Mouse (Mus musculus) MEL (cell line): ENCODE data around the gene Cacng2.

Experiments
- CTCF ChIP-seq, 3 experiments: IDR thresholded peaks in 2 of 3; conservative IDR thresholded peaks in 1 of 3; 2 replicates each; pipeline ENCODE4 v1.5.1; 2011 to 2012; ENCODE audit warnings: low read length in 3 of 3, low read depth in 2 of 3, mild to moderate bottlenecking in 2 of 3, improper control_type of control experiment in 1 of 3, inconsistent platforms in 1 of 3, mixed read lengths in 1 of 3, moderate library complexity in 1 of 3; ENCODE audit not compliant: control insufficient read depth in 1 of 3, insufficient read depth in 1 of 3, poor library complexity in 1 of 3, severe bottlenecking in 1 of 3
- E2F4 ChIP-seq: IDR thresholded peaks from 2 replicates; pipeline ENCODE4 v1.6.1; 2011; ENCODE audit warnings: low read depth, low read length, improper control_type of control experiment, borderline replicate concordance
- EP300 ChIP-seq, 2 experiments: IDR thresholded peaks; 2 replicates each; pipeline ENCODE4 v1.6.1; 2011; ENCODE audit warnings: improper control_type of control experiment in 2 of 2, low read length in 2 of 2, low read depth in 1 of 2, mild to moderate bottlenecking in 1 of 2
- GABPA ChIP-seq: IDR thresholded peaks from 2 replicates; pipeline ENCODE4 v1.6.1; 2012; ENCODE audit warnings: low read depth, mild to moderate bottlenecking, inconsistent platforms, low read length, improper control_type of control experiment, moderate library complexity
- MAZ ChIP-seq: IDR thresholded peaks from 2 replicates; pipeline ENCODE4 v1.6.1; 2012; ENCODE audit warnings: low read depth, mild to moderate bottlenecking, inconsistent platforms, low read length, improper control_type of control experiment
- POLR2A ChIP-seq, 2 experiments: IDR thresholded peaks; 2 replicates each; pipeline ENCODE4 v1.6.1; 2011 to 2012; ENCODE audit warnings: low read length in 2 of 2, mild to moderate bottlenecking in 2 of 2, control low read depth in 1 of 2, improper control_type of control experiment in 1 of 2, low read depth in 1 of 2, moderate library complexity in 1 of 2; ENCODE audit not compliant: control insufficient read depth in 1 of 2, insufficient read depth in 1 of 2, poor library complexity in 1 of 2
- RCOR1 ChIP-seq: IDR thresholded peaks from 2 replicates; pipeline ENCODE4 v1.6.1; 2012; ENCODE audit warnings: low read depth, mild to moderate bottlenecking, inconsistent platforms, low read length, improper control_type of control experiment
- TCF12 ChIP-seq: IDR thresholded peaks from 2 replicates; pipeline ENCODE4 v1.6.1; 2014; ENCODE audit warnings: low read depth, mild to moderate bottlenecking, inconsistent platforms, low read length, improper control_type of control experiment, moderate library complexity
- USF1 ChIP-seq: IDR thresholded peaks from 2 replicates; pipeline ENCODE4 v1.6.1; 2014; ENCODE audit warnings: low read depth, mild to moderate bottlenecking, inconsistent platforms, low read length, improper control_type of control experiment, moderate library complexity

GRCm38 (mm10) chr15:78134606-78135005, 14.8 kb upstream of the Cacng2 start:
- TF ChIP-seq RCOR1 (no peak), MAZ (no peak), CTCF (IDR thresholded peaks at IDR 0.05 in 2 of 3, conservative IDR thresholded peaks at IDR 0.05 in 1 of 3; ENCODE audit: control insufficient read depth in 1 of 3, insufficient read depth in 1 of 3, low read depth in 2 of 3, low read length in 3 of 3, poor library complexity in 1 of 3, severe bottlenecking in 1 of 3) (no peak), EP300 (IDR thresholded peaks at IDR 0.05; ENCODE audit: low read depth in 1 of 2, low read length in 2 of 2) (no peak), USF1 (no peak), POLR2A (IDR thresholded peaks at IDR 0.05; ENCODE audit: control insufficient read depth in 1 of 2, insufficient read depth in 1 of 2, low read depth in 1 of 2, low read length in 2 of 2, poor library complexity in 1 of 2) (no peak), GABPA (no peak), TCF12 (no peak), E2F4 (no peak)
